Mouse (Mus musculus): ENCODE data around the gene Cnpy1. TPM values are rescaled to one million over a fixed set of nuclear protein-coding genes. Genes with fewer than 3 reads are reported as not detected.

Gene Cnpy1
- polyA plus RNA-seq (2014; fragmentation: Nextera tagmentation; extraction: Ambion mirVana), result not detected in 2 replicates

DNA sequence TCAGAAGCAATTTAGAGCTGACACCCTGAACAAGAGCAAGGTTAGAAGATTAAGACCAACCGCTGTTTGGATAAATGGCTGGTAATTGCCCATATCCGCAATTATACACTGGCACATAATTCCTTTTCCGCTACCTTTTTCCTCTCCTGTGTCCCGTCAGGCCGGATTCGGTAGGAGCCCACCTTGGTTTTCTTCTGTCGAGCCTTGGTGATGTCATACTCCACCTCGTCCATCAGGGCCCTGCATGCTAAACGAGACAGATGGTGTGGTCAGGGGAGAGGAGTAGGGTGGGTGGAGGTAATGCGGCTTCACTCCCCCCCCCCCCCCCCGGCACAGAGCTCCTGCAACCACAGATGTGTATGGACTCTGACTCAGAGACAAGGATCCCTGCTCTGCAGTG lies at the start of gene Cnpy1:
Cnpy1 (minus strand) TSS at position 233 of the 400 bp plus-strand sequence.
- H3K4me3 ChIP-seq (ENCODE audit: low read depth, low read length), result no peak within 1 kb of the TSS
- H3K27ac ChIP-seq (ENCODE audit: low read depth, low read length), result no peak within 1 kb of the TSS
- H3K9me3 ChIP-seq (replicated peaks; ENCODE audit: control insufficient read depth, low read length), result no peaks in the 10 kb centered on the region
- WGBS (ENCODE audit: insufficient replicate concordance), result 65% methylated on average over 10 of the region's 11 CpGs
- peaks cover 6% of the 10 kb centered on the region; the same call in 1 of the 2 replicates for H3K27me3 ChIP-seq (ENCODE audit: control insufficient read depth, insufficient read depth, low read length)
- no peaks in the 10 kb centered on the region for H3K4me1 ChIP-seq (ENCODE audit: control insufficient read depth, insufficient read depth, low read length)
- H3K36me3 ChIP-seq (ENCODE audit: control insufficient read depth, insufficient read depth, low read length), result no peaks in the 10 kb centered on the region
- H3K9ac ChIP-seq (ENCODE audit: low read depth, low read length), result no peak within 1 kb of the TSS
- ATAC-seq (replicated peaks; ENCODE audit: insufficient number of reproducible peaks, low FRiP score, low TSS enrichment), result no peak
- no peak within 1 kb of the TSS for H3K4me2 ChIP-seq

DNA sequence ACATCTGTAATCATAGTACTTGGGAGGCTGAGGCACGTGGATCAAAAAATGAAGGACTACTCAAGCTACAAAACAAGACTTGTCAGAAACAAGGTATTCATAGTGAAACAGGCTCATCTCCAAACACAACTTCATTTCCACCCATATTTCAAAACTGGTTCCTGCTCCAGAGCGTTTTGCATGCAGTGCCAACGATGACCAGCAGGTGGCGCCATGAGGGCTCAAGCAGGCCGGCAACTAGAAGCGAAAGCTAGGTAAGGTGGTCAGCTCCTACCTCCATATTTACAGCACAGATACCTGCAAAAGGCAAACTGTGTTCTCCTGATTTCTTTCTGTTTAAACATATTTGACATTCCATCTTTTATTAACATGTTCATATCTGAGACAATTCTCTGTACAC lies 48.4 kb upstream of the Cnpy1 start:
- Histone ChIP-seq H3K4me2 (no peak overlapping the region), H3K27ac (ENCODE audit: low read depth, low read length) (no peak overlapping the region), H3K4me1 (ENCODE audit: control insufficient read depth, insufficient read depth, low read length) (no peaks in the 10 kb centered on the region), H3K4me3 (ENCODE audit: low read depth, low read length) (no peak overlapping the region), H3K9me3 (replicated peaks; ENCODE audit: control insufficient read depth, low read length) (no peaks in the 10 kb centered on the region), H3K36me3 (ENCODE audit: control insufficient read depth, insufficient read depth, low read length) (no peaks in the 10 kb centered on the region), H3K27me3 (ENCODE audit: control insufficient read depth, insufficient read depth, low read length) (peaks cover 2% of the 10 kb centered on the region; the same call in 1 of the 2 replicates), H3K9ac (ENCODE audit: low read depth, low read length) (no peak overlapping the region)
- 9% methylated on average over 6 of the region's 6 CpGs for WGBS (ENCODE audit: insufficient replicate concordance)
- no peak for ATAC-seq (replicated peaks; ENCODE audit: insufficient number of reproducible peaks, low FRiP score, low TSS enrichment)

DNA sequence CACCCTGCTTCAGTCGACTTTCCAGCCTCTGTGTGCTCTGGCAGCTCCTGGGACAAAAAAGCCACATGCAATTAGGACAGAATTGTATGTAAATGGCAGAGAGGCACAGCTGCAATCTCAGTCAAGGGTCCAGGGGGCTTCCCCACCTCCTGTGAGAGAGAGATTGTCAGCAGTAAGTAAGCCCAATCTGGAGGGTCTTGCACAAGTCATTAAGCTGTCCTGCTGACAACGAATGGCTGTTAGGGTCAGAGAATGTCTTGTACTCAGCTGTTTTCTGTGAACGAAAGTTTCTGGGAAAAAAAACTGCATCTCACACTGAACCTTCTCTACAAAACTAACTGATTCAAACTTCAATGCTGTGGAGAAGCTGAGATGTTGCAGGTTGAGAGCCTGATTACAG lies 46.7 kb upstream of the Cnpy1 start:
- no peak for ATAC-seq (replicated peaks; ENCODE audit: insufficient number of reproducible peaks, low FRiP score, low TSS enrichment)
- WGBS (ENCODE audit: insufficient replicate concordance), result 47% methylated on average over 3 of the region's 3 CpGs
- Histone ChIP-seq H3K27me3 (ENCODE audit: control insufficient read depth, insufficient read depth, low read length) (peaks cover 2% of the 10 kb centered on the region; the same call in 1 of the 2 replicates), H3K36me3 (ENCODE audit: control insufficient read depth, insufficient read depth, low read length) (no peaks in the 10 kb centered on the region), H3K4me3 (ENCODE audit: low read depth, low read length) (no peak overlapping the region), H3K4me2 (no peak overlapping the region), H3K9me3 (replicated peaks; ENCODE audit: control insufficient read depth, low read length) (no peaks in the 10 kb centered on the region), H3K4me1 (ENCODE audit: control insufficient read depth, insufficient read depth, low read length) (no peaks in the 10 kb centered on the region), H3K27ac (ENCODE audit: low read depth, low read length) (no peak overlapping the region), H3K9ac (ENCODE audit: low read depth, low read length) (no peak overlapping the region)

DNA sequence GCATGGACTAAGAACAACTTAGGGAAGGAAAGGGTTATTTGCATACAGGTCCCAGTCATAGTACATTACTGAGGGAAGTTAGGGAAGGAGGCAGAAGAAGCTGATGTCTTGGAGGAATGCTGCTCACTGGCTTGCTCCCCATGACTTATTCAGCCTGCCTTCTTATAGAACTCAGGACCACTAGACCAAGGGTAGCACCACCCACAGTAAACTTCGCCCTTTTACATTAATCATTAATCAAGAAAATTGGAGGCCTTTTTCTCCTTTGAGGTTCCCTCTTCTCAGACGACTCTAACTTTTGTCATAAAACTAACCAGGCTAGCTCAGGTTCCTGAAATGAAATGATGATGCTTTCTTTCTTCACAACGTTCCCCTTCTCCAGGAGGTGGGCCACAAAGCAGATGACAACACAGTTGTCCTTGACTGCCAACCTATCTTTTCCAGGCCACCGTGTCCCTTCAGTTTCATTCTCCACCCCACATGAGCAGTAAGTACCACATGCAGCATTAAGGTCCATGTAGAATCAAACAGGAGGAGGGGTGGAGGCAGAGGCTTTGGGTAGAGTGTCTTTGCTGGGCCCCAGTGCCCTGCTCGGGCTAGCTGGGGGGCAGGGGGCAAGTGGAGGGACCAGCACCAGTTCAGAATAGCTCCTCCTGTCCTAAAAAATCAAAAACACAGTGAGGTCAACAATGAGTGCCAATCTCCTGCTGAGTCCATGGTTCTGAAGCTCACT lies 45.7 kb upstream of the Cnpy1 start:
- no peak overlapping the region for H3K9ac ChIP-seq (ENCODE audit: low read depth, low read length)
- H3K4me2 ChIP-seq, result no peak overlapping the region
- H3K4me1 ChIP-seq (ENCODE audit: control insufficient read depth, insufficient read depth, low read length), result no peaks in the 10 kb centered on the region
- H3K27me3 ChIP-seq (ENCODE audit: control insufficient read depth, insufficient read depth, low read length), result peaks cover 2% of the 10 kb centered on the region; the same call in 1 of the 2 replicates
- WGBS (ENCODE audit: insufficient replicate concordance), result 64% methylated on average over 5 of the region's 5 CpGs
- H3K36me3 ChIP-seq (ENCODE audit: control insufficient read depth, insufficient read depth, low read length), result no peaks in the 10 kb centered on the region
- ATAC-seq (replicated peaks; ENCODE audit: insufficient number of reproducible peaks, low FRiP score, low TSS enrichment), result no peak
- no peaks in the 10 kb centered on the region for H3K9me3 ChIP-seq (replicated peaks; ENCODE audit: control insufficient read depth, low read length)
- H3K4me3 ChIP-seq (ENCODE audit: low read depth, low read length), result no peak overlapping the region
- H3K27ac ChIP-seq (ENCODE audit: low read depth, low read length), result no peak overlapping the region

- H3K4me1 ChIP-seq (ENCODE audit: control insufficient read depth, insufficient read depth, low read length), result no peaks in the 10 kb centered on the region
- H3K27ac ChIP-seq (ENCODE audit: low read depth, low read length), result no peak overlapping the region
- no peak for ATAC-seq (replicated peaks; ENCODE audit: insufficient number of reproducible peaks, low FRiP score, low TSS enrichment)
- WGBS (ENCODE audit: insufficient replicate concordance), result 79% methylated on average over 1 of the region's 1 CpGs
- H3K4me2 ChIP-seq, result no peak overlapping the region
- H3K36me3 ChIP-seq (ENCODE audit: control insufficient read depth, insufficient read depth, low read length), result no peaks in the 10 kb centered on the region
- no peaks in the 10 kb centered on the region for H3K9me3 ChIP-seq (replicated peaks; ENCODE audit: control insufficient read depth, low read length)
- H3K9ac ChIP-seq (ENCODE audit: low read depth, low read length), result no peak overlapping the region
- no peak overlapping the region for H3K4me3 ChIP-seq (ENCODE audit: low read depth, low read length)
- peaks cover 2% of the 10 kb centered on the region; the same call in 1 of the 2 replicates for H3K27me3 ChIP-seq (ENCODE audit: control insufficient read depth, insufficient read depth, low read length)
Observed at GRCm38 (mm10) chr5:28290630-28291029, 45.0 kb upstream of the Cnpy1 start.

- Histone ChIP-seq H3K4me1 (ENCODE audit: control insufficient read depth, insufficient read depth, low read length) (no peaks in the 10 kb centered on the region), H3K9me3 (replicated peaks; ENCODE audit: control insufficient read depth, low read length) (no peaks in the 10 kb centered on the region), H3K9ac (ENCODE audit: low read depth, low read length) (no peak overlapping the region), H3K36me3 (ENCODE audit: control insufficient read depth, insufficient read depth, low read length) (no peaks in the 10 kb centered on the region), H3K27ac (ENCODE audit: low read depth, low read length) (no peak overlapping the region), H3K4me2 (no peak overlapping the region), H3K27me3 (ENCODE audit: control insufficient read depth, insufficient read depth, low read length) (peaks cover 3% of the 10 kb centered on the region; the same call in 1 of the 2 replicates), H3K4me3 (ENCODE audit: low read depth, low read length) (no peak overlapping the region)
- 53% methylated on average over 3 of the region's 3 CpGs for WGBS (ENCODE audit: insufficient replicate concordance)
- no peak for ATAC-seq (replicated peaks; ENCODE audit: insufficient number of reproducible peaks, low FRiP score, low TSS enrichment)
Observed at GRCm38 (mm10) chr5:28289111-28289510, 43.5 kb upstream of the Cnpy1 start.

DNA sequence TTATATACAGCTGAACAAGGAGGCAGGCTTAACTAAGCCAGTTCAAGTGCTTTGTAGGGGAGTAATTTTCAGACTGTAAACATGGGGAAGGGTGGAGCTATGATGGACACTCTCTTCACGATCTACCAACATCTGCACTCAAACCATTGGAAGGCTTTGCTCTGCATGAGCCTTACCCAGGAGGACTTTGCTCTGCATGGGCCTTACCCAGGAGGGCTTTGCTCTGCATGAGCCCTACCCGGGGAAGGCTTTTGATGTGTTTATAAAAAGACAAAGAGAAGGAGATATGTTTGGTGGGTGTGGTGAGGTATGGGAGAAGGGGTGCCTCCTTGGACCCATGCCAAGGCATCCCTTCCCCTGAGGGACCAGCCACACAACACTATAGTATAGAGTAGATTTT lies 31.7 kb upstream of the Cnpy1 start:
- Histone ChIP-seq H3K4me1 (ENCODE audit: control insufficient read depth, insufficient read depth, low read length) (no peaks in the 10 kb centered on the region), H3K27me3 (ENCODE audit: control insufficient read depth, insufficient read depth, low read length) (no peaks in the 10 kb centered on the region), H3K9me3 (replicated peaks; ENCODE audit: control insufficient read depth, low read length) (no peaks in the 10 kb centered on the region), H3K4me2 (no peak overlapping the region), H3K4me3 (ENCODE audit: low read depth, low read length) (no peak overlapping the region), H3K36me3 (ENCODE audit: control insufficient read depth, insufficient read depth, low read length) (no peaks in the 10 kb centered on the region), H3K9ac (ENCODE audit: low read depth, low read length) (no peak overlapping the region), H3K27ac (ENCODE audit: low read depth, low read length) (no peak overlapping the region)
- ATAC-seq (replicated peaks; ENCODE audit: insufficient number of reproducible peaks, low FRiP score, low TSS enrichment), result no peak
- WGBS (ENCODE audit: insufficient replicate concordance), result 60% methylated on average over 2 of the region's 2 CpGs

DNA sequence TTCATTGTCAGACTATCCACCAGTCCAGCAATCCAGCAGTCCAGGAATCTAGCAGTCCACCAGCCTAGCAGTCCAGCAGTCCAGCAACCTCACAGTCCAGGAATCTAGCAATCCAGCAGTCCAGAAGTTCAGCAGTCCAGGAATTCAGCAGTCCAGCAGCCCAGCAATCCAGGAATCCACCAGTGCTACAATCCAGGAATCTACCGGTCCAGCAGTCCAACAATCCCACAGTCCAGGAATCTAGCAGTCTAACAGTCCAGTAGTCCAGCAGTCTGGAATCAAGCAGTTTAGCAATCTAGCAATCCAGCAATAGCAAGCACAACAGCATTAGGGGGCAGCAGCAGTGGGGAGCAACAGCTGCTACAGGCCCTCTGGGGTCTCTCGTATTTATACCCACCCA lies 27.2 kb upstream of the Cnpy1 start:
- Histone ChIP-seq H3K9ac (ENCODE audit: low read depth, low read length) (no peak overlapping the region), H3K4me3 (ENCODE audit: low read depth, low read length) (no peak overlapping the region), H3K9me3 (replicated peaks; ENCODE audit: control insufficient read depth, low read length) (no peaks in the 10 kb centered on the region), H3K27ac (ENCODE audit: low read depth, low read length) (no peak overlapping the region), H3K36me3 (ENCODE audit: control insufficient read depth, insufficient read depth, low read length) (no peaks in the 10 kb centered on the region), H3K4me1 (ENCODE audit: control insufficient read depth, insufficient read depth, low read length) (no peaks in the 10 kb centered on the region), H3K4me2 (no peak overlapping the region), H3K27me3 (ENCODE audit: control insufficient read depth, insufficient read depth, low read length) (no peaks in the 10 kb centered on the region)
- 49% methylated on average over 2 of the region's 2 CpGs for WGBS (ENCODE audit: insufficient replicate concordance)
- ATAC-seq (replicated peaks; ENCODE audit: insufficient number of reproducible peaks, low FRiP score, low TSS enrichment), result no peak

DNA sequence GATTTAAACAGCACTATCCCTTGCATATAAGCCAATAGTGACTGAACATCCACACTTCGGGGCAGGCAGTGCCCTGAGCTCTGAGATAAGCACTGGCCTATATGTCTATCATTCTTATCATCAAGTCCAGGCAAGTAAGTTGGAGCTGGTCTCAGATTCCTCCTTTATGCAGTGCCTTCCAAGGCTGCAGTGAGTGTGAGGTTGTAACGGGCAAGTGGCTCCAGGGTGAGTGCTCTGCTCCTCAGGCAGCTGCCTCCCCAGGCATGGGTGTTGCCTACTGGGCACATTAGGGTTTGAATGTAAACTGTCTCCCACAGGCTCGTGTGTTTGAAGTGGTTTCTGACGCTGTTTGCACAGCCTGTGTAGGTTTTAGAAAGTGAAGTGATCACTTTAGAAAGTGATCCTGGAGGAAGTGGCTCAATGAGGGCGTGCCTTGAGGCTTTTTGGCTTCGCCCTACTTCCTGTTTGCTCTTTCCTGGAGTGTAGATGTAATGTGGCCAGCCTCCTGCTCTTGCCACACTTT lies 23.9 kb upstream of the Cnpy1 start:
- Histone ChIP-seq H3K9ac (ENCODE audit: low read depth, low read length) (no peak overlapping the region), H3K4me2 (no peak overlapping the region)
- no peak for ATAC-seq (replicated peaks; ENCODE audit: insufficient number of reproducible peaks, low FRiP score, low TSS enrichment)

More for the DNA sequence above, 23.9 kb upstream of the Cnpy1 start:
- H3K9me3 ChIP-seq (replicated peaks; ENCODE audit: control insufficient read depth, low read length), result no peaks in the 10 kb centered on the region
- no peak overlapping the region for H3K4me3 ChIP-seq (ENCODE audit: low read depth, low read length)
- H3K27me3 ChIP-seq (ENCODE audit: control insufficient read depth, insufficient read depth, low read length), result no peaks in the 10 kb centered on the region
- no peaks in the 10 kb centered on the region for H3K36me3 ChIP-seq (ENCODE audit: control insufficient read depth, insufficient read depth, low read length)
- no peaks in the 10 kb centered on the region for H3K4me1 ChIP-seq (ENCODE audit: control insufficient read depth, insufficient read depth, low read length)
- 41% methylated on average over 6 of the region's 6 CpGs for WGBS (ENCODE audit: insufficient replicate concordance)
- H3K27ac ChIP-seq (ENCODE audit: low read depth, low read length), result no peak overlapping the region

All from heart, embryonic 11.5 days (tissue).